Mouse (Mus musculus) monocyte, adult 5-6 weeks (primary cell): ENCODE measurements around the gene Gm5269. TPM values are rescaled to one million over a fixed set of nuclear protein-coding genes. Genes with fewer than 3 reads are reported as not detected.
A peak's percentile ranks its signal among the peaks of the same experiment; 100 is the strongest.

Source experiments
- ATAC-seq: fragments of 153-309, 156-312 bp; replicated peaks from 2 replicates; pipeline ENCODE4 v1.8.0; 2017; ENCODE audit warnings: mild to moderate bottlenecking; ENCODE audit not compliant: low TSS enrichment, insufficient number of reproducible peaks, severe bottlenecking, poor library complexity, low FRiP score
- total RNA-seq: library from RNA; stranded (forward); fragments of 200-1000, 200-491, 200-594 nt; gene quantifications from 3 replicates; pipeline ENCODE4 v1.2.3, GENCODE M21; 2017

Gene Gm5269
- total RNA-seq, 1 experiment from 2014 or later, result not detected

GRCm38 (mm10) chr1:45883378-45883777, 6.7 kb downstream of the Gm5269 start:
- ATAC-seq, result no peak

- ATAC-seq, result no peak
Observed at GRCm38 (mm10) chr1:45882076-45882475, 8.0 kb downstream of the Gm5269 start.

GRCm38 (mm10) chr1:45881228-45881832, 8.7 kb downstream of the Gm5269 start:
- no peak for ATAC-seq

GRCm38 (mm10) chr1:45877463-45877862, 12.6 kb downstream of the Gm5269 start:
- ATAC-seq, result no peak

GRCm38 (mm10) chr1:45876450-45877198, 13.4 kb downstream of the Gm5269 start:
- ATAC-seq, result no peak

- ATAC-seq, result no peak
Observed at GRCm38 (mm10) chr1:45875640-45876039, 14.4 kb downstream of the Gm5269 start.

- no peak for ATAC-seq
Observed at GRCm38 (mm10) chr1:45873250-45873649, 16.8 kb downstream of the Gm5269 start.

- 0 out of 2 replicates have a peak, but pooled peaks have one; percentile 53 for ATAC-seq
Observed at GRCm38 (mm10) chr1:45868479-45869137, 21.5 kb downstream of the Gm5269 start.

- no peak for ATAC-seq
Observed at GRCm38 (mm10) chr1:45868050-45868449, 22.0 kb downstream of the Gm5269 start.

GRCm38 (mm10) chr1:45866288-45867018, 23.6 kb downstream of the Gm5269 start:
- no peak for ATAC-seq

GRCm38 (mm10) chr1:45865727-45866126, 24.3 kb downstream of the Gm5269 start:
- no peak for ATAC-seq

GRCm38 (mm10) chr1:45865316-45865715, 24.8 kb downstream of the Gm5269 start:
- ATAC-seq, result no peak

GRCm38 (mm10) chr1:45864564-45865014, 25.5 kb downstream of the Gm5269 start:
- no peak for ATAC-seq

GRCm38 (mm10) chr1:45863641-45864040, 26.4 kb downstream of the Gm5269 start:
- no peak for ATAC-seq

GRCm38 (mm10) chr1:45861162-45861561, 28.9 kb downstream of the Gm5269 start:
- no peak for ATAC-seq

- ATAC-seq, result no peak
Observed at GRCm38 (mm10) chr1:45860349-45860748, 29.7 kb downstream of the Gm5269 start.

- no peak for ATAC-seq
Observed at GRCm38 (mm10) chr1:45858038-45858437, 32.0 kb downstream of the Gm5269 start.

GRCm38 (mm10) chr1:45845466-45845865, 44.6 kb downstream of the Gm5269 start:
- no peak for ATAC-seq
